Mouse (Mus musculus) c-Kit-positive CD71-positive TER-119-negative erythroid progenitor cells, embryonic 14.5 days (primary cell): ENCODE measurements around the gene Espnl.

Experiments
- DNase-seq: peaks from one replicate; pipeline ENCODE4 v3.0.0-alpha.2; 2013; ENCODE audit warnings: low read depth

Gene Espnl

DNA sequence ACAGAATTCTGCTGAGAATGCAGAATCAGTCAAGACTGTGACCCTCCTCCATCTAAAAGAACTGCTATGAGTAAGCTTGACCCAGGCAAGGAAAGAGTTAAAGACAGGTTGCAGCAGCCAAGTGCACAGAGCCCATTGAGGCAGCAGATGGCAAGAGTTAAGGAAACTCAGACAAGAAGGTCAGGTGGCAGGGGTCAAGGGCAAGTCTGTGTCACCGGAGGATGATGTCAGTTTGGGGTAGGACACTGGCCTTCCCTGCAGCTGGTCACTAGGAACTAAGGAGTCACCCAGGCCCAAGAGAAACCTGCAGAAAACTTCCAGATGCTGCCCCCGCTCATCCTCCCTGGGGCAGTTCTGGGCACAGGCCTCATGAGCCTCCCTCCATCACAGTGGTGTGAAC lies 2.8 kb downstream of the Espnl start:
- no peak for DNase-seq

DNA sequence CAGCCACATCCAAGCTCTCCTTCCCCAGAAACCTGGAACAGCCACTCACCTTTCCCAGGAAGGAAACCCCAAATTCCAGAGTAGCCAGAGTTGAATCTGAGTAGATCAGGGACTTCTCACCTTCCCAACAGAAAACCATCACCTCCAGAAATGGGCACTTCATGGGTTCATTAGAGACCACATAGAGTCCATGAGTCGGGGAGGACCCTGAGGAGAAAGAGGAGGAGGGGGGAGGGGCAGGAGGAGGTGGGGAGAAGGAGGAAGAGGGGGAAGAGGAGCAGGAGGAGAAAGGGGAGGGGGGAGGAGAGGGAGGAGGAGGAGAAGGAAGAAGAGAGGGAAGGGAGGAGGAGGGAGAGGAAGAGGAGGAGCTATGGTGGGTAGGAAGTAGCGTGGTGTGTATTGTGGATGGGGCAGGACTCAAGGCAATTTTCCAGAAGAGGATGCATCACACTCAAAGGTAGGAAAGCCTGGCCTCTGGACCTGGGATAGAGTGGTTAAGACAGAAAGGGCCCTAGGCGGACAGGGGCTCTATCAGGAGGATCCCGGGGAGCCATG lies 3.7 kb downstream of the Espnl start:
- no peak for DNase-seq

DNA sequence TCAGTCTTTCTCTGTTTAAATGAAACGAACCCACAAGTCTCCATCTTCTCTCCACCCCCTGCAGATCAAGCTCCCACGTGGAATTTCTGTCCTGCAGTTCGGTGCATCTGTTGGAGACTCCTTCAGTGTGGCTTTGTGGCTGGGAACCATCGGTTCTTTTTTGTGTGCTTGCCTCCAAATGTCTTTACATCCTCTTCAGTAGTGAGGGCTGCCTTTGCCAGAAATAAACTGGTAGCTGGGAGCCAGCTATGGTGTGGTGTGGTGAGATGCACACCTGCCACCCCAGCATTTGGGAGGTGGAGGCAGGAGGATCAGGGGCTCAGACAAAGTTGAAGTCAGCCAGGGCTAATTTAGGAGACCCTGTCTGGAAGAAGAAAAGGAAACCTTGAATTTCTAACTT lies 10.2 kb downstream of the Espnl start:
- DNase-seq = no peak

DNA sequence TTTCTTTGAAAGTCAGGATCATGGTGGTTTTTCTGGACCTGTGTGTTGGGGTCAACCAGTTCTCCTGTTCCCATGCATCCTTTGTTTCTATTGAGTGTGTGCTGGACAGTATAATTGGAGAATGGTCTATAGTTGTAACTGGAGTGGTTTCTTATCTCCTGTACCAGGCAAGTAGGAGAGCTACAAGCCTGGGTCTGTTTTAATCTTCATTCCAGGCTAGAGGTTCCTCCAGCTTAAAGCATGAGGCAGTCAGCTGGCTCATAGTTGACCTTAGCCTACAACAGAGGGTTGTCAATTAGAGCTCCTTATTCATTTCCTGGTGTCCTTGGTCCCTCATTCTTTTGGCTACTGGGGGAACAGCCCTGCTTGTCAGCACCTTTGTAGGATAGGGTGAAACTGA lies 11.7 kb downstream of the Espnl start:
- no peak for DNase-seq

DNA sequence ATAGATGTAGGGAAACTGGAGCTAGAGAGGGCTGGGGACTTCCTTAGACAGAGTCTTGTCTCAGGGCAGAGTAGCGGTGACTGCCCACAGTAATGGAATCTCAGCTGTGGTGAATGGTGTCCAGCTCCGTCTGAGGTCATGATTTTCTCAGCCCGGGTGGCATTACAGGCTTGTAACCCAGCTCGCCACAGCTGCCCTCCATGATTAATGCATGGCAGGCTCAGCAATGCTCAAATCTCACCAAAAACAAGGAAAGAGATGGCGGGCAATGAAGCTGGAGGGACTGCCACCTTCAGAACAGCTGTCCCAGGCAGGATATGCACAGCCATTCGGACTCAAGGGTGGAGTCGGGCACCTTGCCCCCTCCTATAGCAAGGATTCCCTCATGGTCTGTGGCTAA lies 15.5 kb downstream of the Espnl start:
- DNase-seq = no peak

DNA sequence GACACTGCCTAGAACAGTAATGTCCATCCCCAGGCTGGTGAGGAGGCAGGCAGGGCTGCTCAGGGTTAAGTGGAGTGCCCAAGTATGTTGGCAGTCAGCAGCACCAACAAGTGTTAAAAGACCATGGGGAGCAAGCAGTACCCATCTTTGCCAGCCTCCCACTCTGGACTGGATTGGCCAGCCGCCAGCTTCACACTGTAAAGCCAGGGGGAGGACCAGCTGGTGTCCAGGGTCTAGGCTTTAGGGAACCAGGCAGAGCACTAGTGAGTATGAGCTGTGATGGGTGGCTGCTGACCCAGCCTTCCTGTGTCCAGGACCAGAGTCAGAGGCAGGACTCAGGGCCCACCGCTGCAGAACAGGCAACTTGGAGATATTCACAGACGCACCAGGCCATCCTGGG lies 22.1 kb downstream of the Espnl start:
- DNase-seq = no peak

DNA sequence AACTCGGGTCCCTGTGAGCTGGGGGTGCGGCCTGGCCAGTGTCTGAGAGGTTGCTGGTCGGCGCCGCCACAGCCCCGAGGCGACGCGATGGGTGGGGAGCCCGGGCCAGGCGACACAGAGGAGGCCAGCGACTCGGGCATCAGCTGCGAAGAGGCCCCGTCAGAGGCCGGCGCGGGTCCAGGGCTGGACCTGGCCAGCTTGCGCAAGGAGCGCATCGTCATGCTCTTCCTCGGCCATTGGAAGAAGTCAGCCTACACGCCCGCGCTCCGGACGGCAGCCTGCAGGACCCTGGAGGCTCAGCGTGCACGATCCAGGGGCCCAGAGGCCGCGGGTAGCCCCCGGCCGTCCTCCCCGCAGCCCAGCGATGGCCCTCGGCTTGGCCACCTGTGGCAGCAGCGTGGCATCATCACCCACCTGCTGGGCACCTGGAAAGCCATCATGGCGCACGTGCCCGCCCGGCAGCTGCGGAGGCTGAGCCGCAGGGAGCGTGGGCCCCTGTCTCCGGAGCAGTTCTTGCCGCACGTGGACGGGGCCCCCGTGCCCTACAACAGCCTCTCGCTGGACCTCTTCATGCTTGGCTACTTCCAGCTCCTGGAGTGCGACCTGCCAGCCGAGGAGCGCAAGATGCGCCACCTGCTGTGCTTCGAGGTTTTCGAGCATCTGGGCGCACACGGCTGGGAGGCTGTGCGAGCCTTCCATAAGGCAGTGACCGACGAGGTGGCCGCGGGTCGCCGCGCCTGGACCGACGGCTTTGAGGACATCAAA lies 23.2 kb downstream of the Espnl start:
- DNase-seq = no peak

DNA sequence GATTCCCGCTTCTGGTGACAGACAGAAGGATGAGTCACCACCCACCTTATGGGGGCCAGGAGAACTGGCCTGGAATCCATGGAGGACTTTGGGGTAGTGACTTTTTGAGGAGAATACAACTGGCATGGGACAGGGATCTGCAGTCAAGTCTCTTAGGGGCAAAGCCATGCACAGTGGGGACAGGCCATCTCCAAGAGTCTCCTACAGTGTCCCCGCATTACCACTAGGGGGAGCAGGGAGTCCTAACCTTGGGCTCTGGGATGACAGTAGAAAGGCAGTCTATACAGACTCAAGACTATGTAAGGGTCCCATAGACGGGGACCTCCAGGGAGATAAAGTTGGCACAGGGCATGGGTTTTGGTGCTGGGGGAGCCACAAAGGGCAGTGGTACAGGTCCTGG lies 25.0 kb downstream of the Espnl start:
- DNase-seq = peak; percentile 61

DNA sequence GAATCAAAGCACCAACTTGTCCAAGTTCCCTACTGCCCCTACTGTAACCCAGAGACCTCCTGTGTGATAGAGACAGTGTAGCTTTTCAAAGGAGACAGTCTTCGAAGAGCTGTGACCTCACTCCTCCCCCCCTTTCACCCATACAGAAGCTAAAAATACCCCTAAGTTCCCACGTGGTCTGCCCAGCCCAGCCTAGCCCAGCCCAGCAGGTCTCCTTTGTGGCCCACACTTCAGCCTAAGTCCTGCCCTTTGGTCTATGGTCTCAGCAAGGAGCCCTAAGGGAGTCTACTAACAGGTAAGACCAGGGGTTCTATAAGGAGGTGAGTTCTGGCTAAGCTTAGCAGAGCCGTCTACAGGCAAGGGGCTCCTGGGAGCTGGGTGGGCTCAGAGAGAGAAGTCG lies 29.0 kb downstream of the Espnl start, which contains the start of gene Klhl30:
Gene Klhl30, plus strand, starts transcription at position 176 of the 400 bp plus-strand sequence.
- no peak for DNase-seq

DNA sequence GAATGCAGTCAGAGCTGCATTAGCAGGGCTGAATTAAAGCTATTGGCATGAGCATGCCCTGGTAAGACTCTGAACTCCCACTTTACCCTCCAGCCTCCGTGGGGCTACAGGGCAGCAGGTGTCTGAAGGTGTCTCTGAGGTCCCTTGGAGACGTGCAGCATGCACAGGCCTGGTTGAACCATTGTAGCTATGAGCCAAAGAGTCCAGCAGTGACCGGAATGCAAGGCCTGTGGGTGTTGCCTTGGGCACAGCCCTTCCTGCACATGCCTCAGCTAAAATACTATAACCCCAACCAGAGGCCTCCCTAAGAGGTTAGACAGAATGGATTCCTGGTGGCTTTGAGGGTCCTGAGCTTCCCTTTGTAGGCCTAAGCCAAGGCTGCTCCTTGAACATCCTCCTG lies 29.4 kb downstream of the Espnl start:
- DNase-seq = no peak

DNA sequence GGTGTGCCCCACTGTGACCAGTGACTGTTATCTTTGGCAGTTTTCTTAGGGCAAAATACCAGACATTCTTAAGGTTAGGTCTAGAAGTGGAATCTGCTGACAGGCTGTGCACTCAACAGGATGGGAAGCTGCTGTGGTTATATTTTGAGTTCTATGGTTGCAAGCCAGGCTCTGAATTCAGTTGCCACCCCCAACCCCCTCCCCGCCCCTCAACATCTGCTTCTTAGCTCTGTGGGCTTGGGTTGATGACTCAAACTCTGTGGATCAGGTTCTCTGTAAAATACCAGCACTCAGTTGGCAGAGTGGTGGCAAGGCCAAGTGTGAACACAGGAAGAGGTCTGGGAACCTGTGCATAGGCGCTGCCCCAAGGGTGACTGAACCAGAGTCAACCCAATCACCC lies 30.4 kb downstream of the Espnl start:
- DNase-seq = no peak

DNA sequence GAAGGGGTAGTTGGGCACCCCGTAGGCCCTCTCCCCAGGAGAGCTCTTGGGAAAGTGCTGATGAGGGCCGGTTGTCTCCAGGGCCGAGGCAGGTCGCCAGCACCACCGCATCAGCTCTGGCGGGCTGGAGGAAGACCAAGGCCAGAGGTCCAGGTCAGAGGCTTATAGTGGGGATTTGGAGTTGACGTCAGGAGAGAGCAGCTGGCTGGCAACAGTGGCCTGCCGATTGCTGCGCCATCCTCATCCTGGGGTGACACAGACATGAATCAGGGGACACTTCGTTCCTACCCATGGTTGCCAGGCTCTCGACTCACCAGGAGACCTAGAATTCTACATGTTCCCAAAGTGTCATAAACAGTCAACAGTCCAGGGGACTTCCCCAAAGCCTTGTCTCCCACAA lies 34.2 kb downstream of the Espnl start:
- DNase-seq = no peak

DNA sequence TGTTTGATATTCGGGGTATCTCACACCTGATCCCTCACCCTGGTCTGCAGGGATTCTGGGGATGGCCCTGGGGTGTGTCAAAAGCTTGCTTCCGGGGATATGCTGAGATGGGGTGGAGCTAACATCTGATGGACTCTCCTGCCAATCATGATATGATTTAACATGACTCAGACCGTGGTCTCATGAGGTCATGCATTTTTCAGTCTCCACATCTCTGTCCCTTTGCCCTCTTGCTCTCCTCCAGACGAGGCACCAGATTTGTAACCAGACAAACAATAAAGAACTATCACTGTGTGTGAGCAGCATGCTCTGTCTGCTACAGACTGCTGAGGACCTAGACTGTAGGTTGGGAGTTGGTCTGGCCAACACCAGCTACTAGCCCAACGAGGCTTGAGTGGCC lies 40.2 kb downstream of the Espnl start:
- no peak for DNase-seq

DNA sequence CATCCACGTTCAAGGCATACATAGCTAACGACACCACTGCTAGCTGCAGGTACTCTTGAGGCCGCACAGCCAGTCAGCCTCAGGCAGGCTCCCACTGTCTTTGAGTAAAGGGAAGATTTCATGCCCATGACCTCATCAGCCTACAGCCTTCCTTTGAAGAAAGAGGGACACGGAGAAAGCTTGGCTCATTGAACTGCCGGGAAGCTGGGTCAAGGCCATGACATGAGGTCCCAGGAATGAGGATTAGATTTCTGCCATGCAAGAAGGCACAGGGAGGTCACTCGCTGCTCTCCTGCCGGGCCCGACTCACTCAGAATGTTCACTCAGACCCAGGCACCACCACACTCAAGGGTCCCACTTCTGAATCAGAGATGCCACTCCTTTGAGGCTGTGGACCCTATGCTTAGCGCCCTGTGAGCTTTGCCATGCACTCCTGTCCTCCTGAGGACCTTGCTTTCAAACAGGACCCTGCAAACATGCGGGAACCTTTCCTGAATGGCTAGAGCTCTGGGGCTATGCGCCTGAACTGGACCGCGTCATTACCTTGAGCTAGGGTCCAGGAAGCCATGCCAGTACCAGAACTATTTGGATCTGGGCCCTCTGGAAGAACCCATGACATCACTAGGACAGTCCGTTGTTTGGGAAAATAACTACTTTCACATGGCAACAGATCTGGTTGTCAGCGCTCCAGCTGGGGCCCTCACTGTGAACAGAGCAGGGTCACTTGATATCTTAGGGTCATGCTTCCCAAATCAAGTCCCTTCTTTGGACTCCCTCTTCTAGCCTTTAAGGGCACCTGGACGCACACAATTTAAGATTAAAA lies 43.2 kb downstream of the Espnl start:
- no peak for DNase-seq

DNA sequence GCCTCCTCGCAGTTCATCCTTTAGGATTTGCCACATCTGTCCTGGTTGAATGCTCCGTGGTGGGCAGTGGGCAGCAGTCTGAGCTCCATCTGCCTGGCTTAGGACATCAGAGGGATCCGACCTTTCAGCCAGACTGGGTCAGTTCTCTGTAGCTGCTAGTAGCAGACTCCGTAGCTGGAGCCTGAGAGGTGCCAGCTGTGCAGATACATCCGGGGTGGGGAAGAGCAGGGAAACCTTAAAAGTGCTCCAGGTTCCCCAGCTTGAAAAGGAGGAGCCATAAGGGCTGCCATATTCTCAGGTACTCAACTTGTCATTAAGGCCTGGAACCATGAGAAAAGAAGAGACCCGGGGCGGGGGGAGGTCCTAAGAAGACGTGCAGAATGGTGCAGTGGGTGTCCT lies 43.9 kb downstream of the Espnl start:
- DNase-seq = no peak

DNA sequence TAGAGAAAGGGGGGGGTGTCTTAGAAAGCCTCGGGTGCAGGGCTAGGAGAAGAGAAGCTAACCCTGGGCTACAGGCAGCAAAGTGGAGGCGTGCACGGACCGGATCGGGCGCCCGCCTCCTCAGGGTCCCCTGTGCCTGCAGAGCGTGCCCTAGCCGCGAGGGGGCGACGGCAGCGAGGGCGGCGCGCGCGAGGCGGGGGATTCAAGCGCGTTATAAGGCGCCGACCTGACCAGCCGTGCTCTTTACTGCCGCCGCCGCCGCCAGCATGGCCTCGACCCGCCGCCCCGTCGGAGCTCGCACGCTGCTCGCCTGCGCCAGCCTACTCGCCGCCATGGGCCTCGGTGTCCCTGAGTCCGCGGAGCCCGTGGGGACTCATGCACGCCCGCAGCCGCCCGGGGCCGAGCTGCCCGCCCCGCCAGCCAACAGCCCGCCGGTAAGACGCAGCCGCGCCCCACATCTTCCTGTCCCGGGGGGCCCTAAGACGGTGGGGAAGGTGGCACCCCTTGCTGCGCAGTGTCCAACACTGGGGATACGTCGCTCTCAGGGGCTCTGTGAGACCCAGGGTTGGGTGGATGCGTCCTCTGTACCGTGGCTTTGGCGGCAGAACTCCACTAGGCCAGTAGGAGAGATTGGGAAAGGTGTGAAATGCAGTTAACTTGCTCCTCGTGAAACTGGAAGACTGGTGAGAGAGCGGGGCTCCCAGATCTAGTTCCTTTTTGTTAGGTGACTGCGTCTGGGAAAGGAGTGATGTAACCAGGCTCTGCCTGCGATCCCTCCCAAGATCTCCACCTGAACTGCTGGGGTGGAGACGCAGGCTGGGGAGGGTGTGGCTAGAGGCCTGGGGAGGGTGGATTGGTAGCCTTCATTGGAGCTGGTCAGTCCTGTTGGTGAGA lies 44.6 kb downstream of the Espnl start, which contains the start of gene Erfe:
Gene Erfe, plus strand, starts transcription at position 216 of the 894 bp plus-strand sequence.
- DNase-seq = peak; percentile 69

DNA sequence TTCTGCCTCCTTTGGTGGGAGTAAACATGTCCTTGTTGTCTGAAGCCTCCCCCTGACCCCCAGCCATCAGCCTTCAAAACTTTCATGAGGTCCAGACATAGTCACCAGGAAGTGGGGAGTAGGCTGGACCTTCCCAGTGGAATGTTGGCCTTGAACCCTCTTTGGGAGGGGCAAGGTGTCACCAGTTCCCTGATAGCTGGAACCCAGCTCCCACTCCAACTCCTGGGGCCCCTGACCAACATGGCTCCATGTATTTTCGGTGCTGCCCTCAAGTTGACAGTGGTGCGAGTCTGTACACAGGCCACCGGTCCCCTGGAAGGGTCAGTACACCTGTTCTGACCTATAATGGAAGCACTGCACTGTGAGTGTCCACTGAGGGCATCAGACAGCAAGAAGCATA lies 45.4 kb downstream of the Espnl start:
- DNase-seq = no peak

DNA sequence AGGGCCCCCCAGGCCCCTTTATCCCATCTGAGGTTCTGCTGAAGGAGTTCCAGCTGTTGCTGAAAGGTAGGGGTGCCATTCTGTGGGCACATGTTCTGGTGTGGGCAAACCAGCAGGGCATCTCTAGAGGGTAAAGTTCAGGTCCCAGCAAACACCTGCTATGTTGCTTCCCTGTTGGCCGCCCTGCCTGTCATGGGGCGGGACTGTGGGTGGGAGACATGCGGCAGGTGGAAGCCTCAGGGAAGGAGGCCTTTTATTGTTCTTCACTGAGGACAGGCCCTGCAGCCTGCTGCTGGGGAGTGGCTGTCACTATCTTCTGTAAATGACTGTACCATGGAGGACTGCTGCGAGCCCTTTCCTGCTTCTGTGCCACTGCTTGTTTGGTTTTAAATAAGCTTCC lies 47.5 kb downstream of the Espnl start:
- DNase-seq = no peak

DNA sequence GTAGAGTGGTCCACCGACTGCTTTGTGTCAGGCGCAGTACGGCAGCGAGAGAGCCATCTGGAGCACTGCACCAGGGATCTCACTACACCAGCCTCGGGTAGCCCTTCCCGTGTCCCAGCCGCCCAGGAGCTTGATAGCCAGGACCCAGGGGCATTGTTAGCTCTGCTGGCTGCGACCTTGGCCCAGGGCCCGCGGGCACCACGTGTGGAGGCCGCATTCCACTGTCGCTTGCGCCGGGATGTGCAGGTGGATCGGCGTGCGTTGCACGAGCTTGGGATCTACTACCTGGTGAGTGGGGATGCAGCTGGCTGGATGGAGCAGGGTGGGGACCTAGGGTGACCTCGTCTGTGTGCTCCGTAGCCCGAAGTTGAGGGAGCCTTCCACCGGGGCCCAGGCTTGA lies 48.2 kb downstream of the Espnl start:
- no peak for DNase-seq

DNA sequence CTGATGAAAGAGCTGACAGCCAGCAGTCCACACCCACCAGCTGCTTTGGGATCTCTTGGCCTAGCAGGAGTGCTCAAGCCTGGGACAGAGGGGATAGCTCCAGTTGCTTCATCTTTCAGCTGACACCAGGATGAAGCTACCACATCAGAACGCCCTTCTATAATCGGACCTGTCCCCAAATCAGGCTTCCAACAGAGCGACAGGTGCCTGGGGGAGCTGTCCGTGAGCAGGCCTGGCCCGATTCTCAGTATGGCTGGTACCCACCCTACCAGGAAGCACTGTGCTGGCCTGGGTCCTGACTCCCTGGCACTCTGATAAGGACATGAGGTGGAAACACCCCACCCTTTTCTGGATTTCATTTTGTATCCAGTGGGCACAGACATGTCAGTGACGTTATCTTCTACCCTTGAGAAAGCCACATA lies 51.5 kb downstream of the Espnl start:
- peak; percentile 86 for DNase-seq

DNA sequence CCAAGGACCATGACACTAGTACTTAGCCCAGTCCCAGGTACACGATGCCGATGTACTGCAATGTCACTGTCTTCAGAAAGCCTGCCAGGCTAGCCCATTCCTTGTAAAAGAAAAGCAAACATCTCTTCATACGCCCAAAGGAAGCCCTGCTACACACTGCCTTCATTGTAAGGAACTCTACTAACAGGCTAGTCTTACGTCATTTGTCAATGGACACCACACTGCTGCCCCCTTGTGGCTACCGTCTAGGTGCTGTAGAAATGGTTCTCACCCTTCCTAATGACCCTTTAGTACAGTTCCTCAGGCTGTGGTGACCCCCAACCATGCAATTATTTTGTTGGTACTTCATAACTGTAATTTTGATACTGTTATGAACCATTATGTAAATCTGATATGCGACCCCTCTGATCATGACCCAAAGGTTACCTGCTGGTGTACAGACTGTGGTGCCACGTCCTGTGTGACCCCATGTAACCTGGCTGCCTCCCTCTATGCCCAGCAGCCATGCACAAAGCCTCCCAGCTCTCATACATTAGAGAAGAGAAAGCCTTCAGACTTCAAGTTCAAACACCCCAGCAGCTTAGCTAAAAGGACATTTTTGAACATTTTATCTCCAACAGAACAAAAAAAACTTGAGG lies 58.7 kb downstream of the Espnl start:
- peak; percentile 76 for DNase-seq

DNA sequence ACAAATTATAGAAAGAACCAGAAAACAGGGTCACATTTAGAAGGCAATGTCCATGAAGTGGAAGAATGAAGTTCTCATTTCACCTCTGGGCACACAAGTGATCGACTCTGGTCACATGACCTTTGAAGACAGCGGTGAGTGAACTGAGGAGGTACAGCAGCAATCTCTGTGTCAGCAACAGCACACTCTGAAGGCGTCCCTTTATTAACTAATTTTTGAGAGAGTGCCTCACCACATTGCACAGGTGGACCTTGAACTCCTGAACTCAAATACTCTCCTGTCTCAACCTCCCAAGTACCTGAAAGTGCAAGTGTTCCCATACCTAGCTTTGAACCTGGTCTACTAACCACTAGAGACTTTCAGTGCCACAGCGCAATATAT lies 59.2 kb downstream of the Espnl start:
- no peak for DNase-seq
